Mouse (Mus musculus): Measurements from ENCODE around the gene Dcst1. TPM values are rescaled to one million over a fixed set of nuclear protein-coding genes. Genes with fewer than 3 reads are reported as not detected.
A peak's percentile ranks its signal among the peaks of the same experiment; 100 is the strongest.

The Dcst1 gene
- polyA plus RNA-seq, 1 experiment from 2014 or later = 1.3 TPM

- ChIA-PET POLR2A (interaction anchor here (0.9 to 2.2 kb wide), 2 partner anchors 22 to 31 kb away, joined by 4 to 10 read pairs; partner anchors contain the start of gene Adam15), CTCF (interaction anchor here (0.8 to 4.2 kb wide), 6 partner anchors 12 to 94 kb away, joined by 3 to 22 read pairs (median 12); partner anchors contain the start of gene Flad1)
- TF ChIP-seq CTCF (IDR thresholded peaks at IDR 0.05) = no peak
- peaks cover 6% of the 10 kb centered on the region for H3K27me3 ChIP-seq
- in situ Hi-C loops (cut with MboI; ENCODE audit: low pct_unique_long_range_greater_than_20kb) = loop anchor here (5.0 kb wide), 1 partner anchor 34 kb away; no protein-coding TSS in a partner anchor
- ATAC-seq (no peak), DNase-seq (ENCODE audit: low read depth, low spot score) (no peak)
Measured at GRCm38 (mm10) chr3:89318316-89318715, 46.7 kb downstream of the Dcst1 start.

GRCm38 (mm10) chr3:89317246-89317645, 47.8 kb downstream of the Dcst1 start:
- no peak for ATAC-seq
- POLR2A ChIA-PET = interaction anchor here (0.6 to 2.2 kb wide), 6 partner anchors 10 to 102 kb away, joined by 3 to 10 read pairs (median 3); no protein-coding TSS in a partner anchor
- no peak for TF ChIP-seq CTCF (IDR thresholded peaks at IDR 0.05)
- in situ Hi-C loops (cut with MboI; ENCODE audit: low pct_unique_long_range_greater_than_20kb) = loop anchor here (5.0 kb wide), 1 partner anchor 35 kb away; no protein-coding TSS in a partner anchor
- CTCF ChIA-PET = interaction anchor here (0.6 to 4.2 kb wide), 19 partner anchors 9 to 400 kb away, joined by 3 to 22 read pairs (median 4); partner anchors contain the start of genes Krtcap2 and Trim46
- H3K27me3 ChIP-seq = peaks cover 6% of the 10 kb centered on the region
- DNase-seq (ENCODE audit: low read depth, low spot score) = no peak

DNA sequence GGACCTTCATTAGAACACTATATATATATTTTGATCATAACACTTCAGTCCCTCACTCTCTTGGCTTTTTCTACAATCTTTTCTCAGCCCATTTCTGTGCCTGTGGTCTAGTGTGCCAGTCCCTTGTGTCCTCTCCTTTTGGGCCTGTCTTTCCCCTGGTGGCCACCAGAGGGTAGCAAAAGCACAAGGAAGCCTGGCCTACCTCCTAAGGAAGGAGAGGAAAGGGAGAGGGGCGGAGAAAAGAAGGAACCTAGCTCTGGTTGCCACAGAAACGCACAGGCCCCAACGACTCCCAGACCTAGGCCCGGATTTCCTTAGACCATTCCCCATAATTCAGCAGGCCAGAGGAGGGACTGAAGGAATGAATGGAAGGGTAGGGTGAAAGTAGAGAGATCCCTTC, 48.2 kb downstream of the Dcst1 start:
- POLR2A ChIA-PET = interaction anchor here (0.8 to 2.2 kb wide), 6 partner anchors 8 to 38 kb away, joined by 3 to 10 read pairs (median 3); no protein-coding TSS in a partner anchor
- in situ Hi-C loops (cut with MboI; ENCODE audit: low pct_unique_long_range_greater_than_20kb) = loop anchor here (5.0 kb wide), 1 partner anchor 35 kb away; no protein-coding TSS in a partner anchor
- peak; percentile 11 for ATAC-seq
- no peak for TF ChIP-seq CTCF (IDR thresholded peaks at IDR 0.05)
- CTCF ChIA-PET = interaction anchor here (0.6 to 4.2 kb wide), 19 partner anchors 9 to 399 kb away, joined by 3 to 22 read pairs (median 4); partner anchors contain the start of genes Krtcap2 and Trim46
- peaks cover 6% of the 10 kb centered on the region for H3K27me3 ChIP-seq
- no peak for DNase-seq (ENCODE audit: low read depth, low spot score)

- in situ Hi-C loops (cut with MboI; ENCODE audit: low pct_unique_long_range_greater_than_20kb) = loop anchor here (5.0 kb wide), 1 partner anchor 36 kb away; no protein-coding TSS in a partner anchor
Measured at GRCm38 (mm10) chr3:89315930-89316831, 48.9 kb downstream of the Dcst1 start.

DNA sequence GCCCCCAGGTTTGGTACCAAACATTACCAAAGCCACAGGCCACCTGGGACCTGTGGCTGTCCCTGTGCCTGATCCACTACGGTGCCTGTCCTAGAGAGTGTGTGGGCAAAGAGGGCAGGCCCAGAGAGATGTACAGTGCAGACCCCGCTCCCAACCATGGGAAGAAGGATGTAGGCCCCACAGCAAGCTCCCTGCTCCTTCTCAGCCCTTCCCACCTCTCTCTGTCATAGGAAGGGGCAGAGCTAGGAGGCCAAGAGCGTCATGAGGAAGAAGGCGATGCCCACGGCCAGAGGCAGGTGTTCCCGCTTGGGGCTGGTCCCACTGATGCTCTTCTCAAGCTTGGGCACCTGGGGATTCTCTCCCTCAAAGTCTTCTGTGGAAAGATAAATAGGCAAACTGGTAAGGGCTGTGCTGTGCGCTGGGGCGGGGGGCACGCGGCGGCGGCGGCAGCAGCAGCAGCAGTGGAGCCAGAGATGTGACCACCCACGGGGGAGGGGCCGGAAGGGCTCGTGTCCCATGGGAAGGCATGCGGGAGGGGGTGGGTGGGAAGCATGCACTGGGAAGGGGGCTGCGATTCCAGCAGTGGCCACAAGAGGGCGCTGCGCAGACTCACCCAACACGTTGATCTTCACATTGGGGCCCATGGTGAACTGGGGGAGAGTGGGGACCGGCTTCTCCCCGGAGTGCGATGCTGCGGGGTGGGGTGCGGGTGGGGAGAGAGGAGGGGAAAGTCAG, 49.7 kb downstream of the Dcst1 start:
- in situ Hi-C loops (cut with MboI; ENCODE audit: low pct_unique_long_range_greater_than_20kb) = loop anchor here (5.0 kb wide), 1 partner anchor 37 kb away; no protein-coding TSS in a partner anchor
- POLR2A ChIA-PET = interaction anchor here (0.6 to 0.7 kb wide), 2 partner anchors 32 to 106 kb away, joined by 3 to 4 read pairs; no protein-coding TSS in a partner anchor
- CTCF ChIA-PET = interaction anchor here (0.6 to 4.2 kb wide), 7 partner anchors 12 to 39 kb away, joined by 3 to 17 read pairs (median 5); no protein-coding TSS in a partner anchor
- ATAC-seq (peak; percentile 46), DNase-seq (ENCODE audit: low read depth, low spot score) (no peak)
- no peak for TF ChIP-seq CTCF (IDR thresholded peaks at IDR 0.05)
- H3K27me3 ChIP-seq = no peaks in the 10 kb centered on the region

More at GRCm38 (mm10) chr3:89315930-89316831, 48.9 kb downstream of the Dcst1 start:
- no peak for TF ChIP-seq CTCF (IDR thresholded peaks at IDR 0.05)
- CTCF ChIA-PET = interaction anchor here (0.6 to 4.2 kb wide), 21 partner anchors 8 to 399 kb away, joined by 3 to 22 read pairs (median 4); partner anchors contain the start of genes Krtcap2 and Trim46
- DNase-seq (ENCODE audit: low read depth, low spot score) = no peak
- POLR2A ChIA-PET = interaction anchor here (0.6 to 1.6 kb wide), 4 partner anchors 8 to 106 kb away, joined by 3 to 4 read pairs (median 4); no protein-coding TSS in a partner anchor
- peaks cover 4% of the 10 kb centered on the region for H3K27me3 ChIP-seq
- no peak for ATAC-seq

DNA sequence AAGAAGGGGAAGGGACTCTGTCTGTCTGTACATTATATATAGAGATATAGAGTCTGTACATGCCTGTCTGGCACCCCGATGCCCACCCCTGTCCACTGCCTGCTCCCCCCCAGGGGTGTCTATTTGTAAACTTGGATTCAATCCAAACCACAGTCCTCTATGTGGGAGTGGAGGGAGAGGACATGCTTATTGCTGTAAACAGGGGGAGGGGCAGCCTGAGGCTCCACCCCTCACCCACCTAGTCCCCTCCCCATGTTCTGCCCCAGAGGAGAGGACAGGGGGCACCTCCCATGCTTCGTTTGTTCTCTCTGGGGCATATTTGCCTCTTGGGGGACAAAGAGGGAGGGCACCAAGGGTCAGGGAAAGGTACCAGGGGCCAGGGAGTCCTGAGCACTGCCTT, 50.3 kb downstream of the Dcst1 start:
- in situ Hi-C loops (cut with MboI; ENCODE audit: low pct_unique_long_range_greater_than_20kb) = loop anchor here (5.0 kb wide), 1 partner anchor 38 kb away; no protein-coding TSS in a partner anchor
- TF ChIP-seq CTCF (IDR thresholded peaks at IDR 0.05) = no peak
- no peaks in the 10 kb centered on the region for H3K27me3 ChIP-seq
- ATAC-seq = no peak
- POLR2A ChIA-PET = interaction anchor here (0.7 kb wide), 1 partner anchor 33 kb away, joined by 3 read pairs; no protein-coding TSS in a partner anchor
- CTCF ChIA-PET = interaction anchor here (0.6 to 4.2 kb wide), 6 partner anchors 16 to 40 kb away, joined by 3 to 17 read pairs (median 4); no protein-coding TSS in a partner anchor
- DNase-seq (ENCODE audit: low read depth, low spot score) = no peak

GRCm38 (mm10) chr3:89314340-89314739, 50.7 kb downstream of the Dcst1 start:
- in situ Hi-C loops (cut with MboI; ENCODE audit: low pct_unique_long_range_greater_than_20kb) = no loop called here
- no peak for ATAC-seq
- ChIA-PET POLR2A (interaction anchor here (0.5 kb wide), 1 partner anchor 77 kb away, joined by 3 read pairs; no protein-coding TSS in a partner anchor), CTCF (interaction anchor here (1.3 kb wide), 1 partner anchor 40 kb away, joined by 4 read pairs; no protein-coding TSS in a partner anchor)
- no peak for DNase-seq (ENCODE audit: low read depth, low spot score)
- H3K27me3 ChIP-seq = no peaks in the 10 kb centered on the region
- TF ChIP-seq CTCF (IDR thresholded peaks at IDR 0.05) = no peak

GRCm38 (mm10) chr3:89308089-89308488, 57.0 kb downstream of the Dcst1 start:
- TF ChIP-seq CTCF (IDR thresholded peaks at IDR 0.05) = no peak
- no peaks in the 10 kb centered on the region for H3K27me3 ChIP-seq
- in situ Hi-C loops (cut with MboI; ENCODE audit: low pct_unique_long_range_greater_than_20kb) = loop anchor here (5.0 kb wide), 1 partner anchor 61 kb away; the partner anchor contains the start of genes Krtcap2 and Trim46
- DNase-seq (ENCODE audit: low read depth, low spot score) = no peak
- ChIA-PET CTCF (interaction anchor here (0.7 to 2.0 kb wide), 20 partner anchors 8 to 97 kb away, joined by 3 to 18 read pairs (median 4); partner anchors contain the start of genes Adam15, Krtcap2, Mtx1 and Trim46), POLR2A (interaction anchor here (0.5 to 1.6 kb wide), 5 partner anchors 8 to 94 kb away, joined by 3 to 4 read pairs (median 3); no protein-coding TSS in a partner anchor)
- ATAC-seq = peak; percentile 42
